Mouse (Mus musculus) olfactory bulb, adult 2 months (tissue): ENCODE measurements around the gene Sprr2b.
"Not testable (repeated sequence)": the region's sequence is repeated elsewhere in the genome, so short reads cannot be mapped to it uniquely, and the experiment has no call there.

Experiments used
- CTCF ChIP-seq: fragments of 200-500 bp; IDR thresholded peaks from 2 replicates; pipeline ENCODE4 v1.5.1; 2012; ENCODE audit warnings: low read depth, mild to moderate bottlenecking, low read length, moderate library complexity; ENCODE audit not compliant: insufficient read depth
- POLR2A ChIP-seq: fragments of 200-500 bp; IDR thresholded peaks from 2 replicates; pipeline ENCODE4 v1.6.1; 2012; ENCODE audit warnings: mild to moderate bottlenecking, low read depth, low read length, moderate library complexity; ENCODE audit not compliant: insufficient read depth

GRCm38 (mm10) chr3:92273504-92273903, 42.9 kb upstream of the Sprr2b start:
- TF ChIP-seq POLR2A, CTCF: not testable (repeated sequence)
